Mouse (Mus musculus) cerebellum, adult (tissue): Measurements from ENCODE around the gene Dhx38.

ENCODE experiments used
- ATAC-seq: cut with Nextera tagmentation; 2 replicates; pipeline ENCODE4 v1.9.2; 2017; ENCODE audit warnings: mild to moderate bottlenecking, moderate library complexity, mixed read lengths; ENCODE audit not compliant: insufficient number of reproducible peaks, low FRiP score, low TSS enrichment

Gene Dhx38

DNA sequence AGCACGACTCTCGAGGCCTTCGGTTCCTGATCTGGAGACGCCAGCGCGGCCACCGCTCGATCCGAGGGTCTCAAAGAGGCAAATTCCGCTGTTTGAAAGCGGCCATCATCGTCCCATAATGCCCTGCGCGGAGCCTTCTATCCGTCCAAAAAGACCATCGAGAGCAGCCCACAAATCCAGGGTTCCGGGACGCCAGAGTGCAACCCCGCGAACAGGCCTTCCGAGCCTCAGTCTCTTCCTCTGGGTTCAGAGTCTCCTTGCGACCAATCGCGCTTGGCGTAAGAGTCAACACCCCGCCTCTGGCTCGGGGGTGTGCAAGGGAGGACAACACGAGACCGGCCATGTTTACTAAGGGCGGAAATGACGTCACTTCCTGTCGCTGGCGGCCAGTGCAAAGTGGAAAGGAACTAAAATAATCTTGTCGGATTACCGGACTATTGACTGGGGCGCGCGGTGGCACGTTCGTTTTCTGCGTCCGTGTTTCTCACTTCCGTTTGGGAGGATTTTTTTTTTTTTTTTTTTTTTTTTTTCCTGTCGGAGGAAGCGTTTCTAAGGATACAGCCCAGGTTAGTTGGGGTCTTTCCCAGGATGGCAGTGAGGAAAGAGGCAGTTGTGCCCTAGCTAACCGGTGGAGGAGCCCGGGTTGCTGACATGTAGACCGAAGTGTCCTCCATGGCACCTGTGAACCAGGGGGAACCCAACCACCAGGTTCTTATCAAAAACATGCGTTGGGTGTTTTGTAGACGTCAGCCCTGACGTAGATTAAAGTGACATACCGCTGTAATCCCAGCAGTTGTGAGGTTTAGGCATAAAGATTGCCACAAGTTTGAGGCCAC is at the start of gene Dhx38, which contains the start of gene Txnl4b:
TSS of gene Dhx38 (minus strand) at position 364 of the 836 bp plus-strand sequence.
TSS of gene Txnl4b (plus strand) at position 395 of the 836 bp plus-strand sequence.
- peak; percentile 99 for ATAC-seq

DNA sequence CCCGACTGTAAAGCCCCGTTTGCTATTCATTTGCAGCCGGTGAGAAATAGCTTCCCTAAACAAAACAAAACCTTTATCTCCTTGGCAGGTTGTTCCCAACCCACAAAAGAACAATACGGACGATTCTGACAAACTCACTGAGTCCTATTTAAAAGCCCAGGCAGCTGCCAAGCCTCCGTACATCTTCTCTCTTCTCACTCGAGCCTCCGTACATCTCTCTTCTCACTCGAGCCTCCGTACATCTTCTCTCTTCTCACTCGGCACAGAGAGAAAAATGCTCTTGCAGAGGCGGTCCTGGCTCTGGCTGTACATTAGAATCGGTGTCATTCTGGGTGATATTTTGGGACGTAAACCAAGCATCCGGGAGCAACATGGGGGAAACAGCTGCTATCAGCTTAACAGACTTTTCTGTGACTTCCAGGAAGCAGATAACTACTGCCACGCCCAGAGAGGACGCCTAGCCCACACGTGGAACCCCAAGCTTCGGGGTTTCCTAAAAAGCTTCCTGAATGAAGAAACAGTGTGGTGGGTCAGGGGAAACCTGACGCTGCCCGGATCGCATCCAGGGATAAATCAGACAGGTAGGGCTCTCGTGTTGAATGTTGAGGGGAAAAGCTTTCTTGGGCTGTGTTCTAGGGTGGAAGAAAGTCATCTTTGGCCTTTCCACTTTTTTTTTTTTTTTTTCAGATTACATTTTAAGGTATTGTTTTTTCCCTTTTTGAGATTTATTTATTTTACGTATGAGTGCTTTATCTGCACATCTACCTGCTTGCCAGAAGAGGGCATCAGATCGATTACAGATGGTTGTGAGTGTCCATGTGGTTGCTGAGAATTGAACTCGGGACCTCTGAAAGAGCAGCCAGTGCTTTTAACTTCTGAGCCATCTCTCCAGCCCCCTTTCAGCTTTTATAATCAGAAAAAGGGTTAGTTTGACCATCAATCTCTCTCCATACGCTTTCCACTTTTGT is 48.9 kb upstream of the Dhx38 start, which contains the start of gene Pkd1l3:
TSS of gene Pkd1l3 (plus strand) at position 275 of the 968 bp plus-strand sequence.
- ATAC-seq: no peak

DNA sequence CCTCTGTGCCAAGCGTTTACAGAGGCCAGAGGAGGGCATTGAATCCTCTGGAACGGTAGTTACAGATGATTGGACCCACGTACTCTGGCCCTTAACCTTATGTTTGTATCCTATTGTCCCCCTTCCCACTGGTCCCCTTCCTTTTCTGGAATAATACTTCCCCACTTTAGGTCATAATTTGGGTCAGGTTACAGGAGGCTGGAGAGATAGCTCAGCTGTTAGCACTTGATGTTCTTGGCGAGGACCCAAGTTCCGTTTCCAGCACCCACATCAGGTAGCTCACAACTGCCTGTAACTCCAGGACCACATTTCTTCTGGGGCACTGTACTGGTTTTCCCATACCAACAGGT is 43.5 kb upstream of the Dhx38 start:
- no peak for ATAC-seq

DNA sequence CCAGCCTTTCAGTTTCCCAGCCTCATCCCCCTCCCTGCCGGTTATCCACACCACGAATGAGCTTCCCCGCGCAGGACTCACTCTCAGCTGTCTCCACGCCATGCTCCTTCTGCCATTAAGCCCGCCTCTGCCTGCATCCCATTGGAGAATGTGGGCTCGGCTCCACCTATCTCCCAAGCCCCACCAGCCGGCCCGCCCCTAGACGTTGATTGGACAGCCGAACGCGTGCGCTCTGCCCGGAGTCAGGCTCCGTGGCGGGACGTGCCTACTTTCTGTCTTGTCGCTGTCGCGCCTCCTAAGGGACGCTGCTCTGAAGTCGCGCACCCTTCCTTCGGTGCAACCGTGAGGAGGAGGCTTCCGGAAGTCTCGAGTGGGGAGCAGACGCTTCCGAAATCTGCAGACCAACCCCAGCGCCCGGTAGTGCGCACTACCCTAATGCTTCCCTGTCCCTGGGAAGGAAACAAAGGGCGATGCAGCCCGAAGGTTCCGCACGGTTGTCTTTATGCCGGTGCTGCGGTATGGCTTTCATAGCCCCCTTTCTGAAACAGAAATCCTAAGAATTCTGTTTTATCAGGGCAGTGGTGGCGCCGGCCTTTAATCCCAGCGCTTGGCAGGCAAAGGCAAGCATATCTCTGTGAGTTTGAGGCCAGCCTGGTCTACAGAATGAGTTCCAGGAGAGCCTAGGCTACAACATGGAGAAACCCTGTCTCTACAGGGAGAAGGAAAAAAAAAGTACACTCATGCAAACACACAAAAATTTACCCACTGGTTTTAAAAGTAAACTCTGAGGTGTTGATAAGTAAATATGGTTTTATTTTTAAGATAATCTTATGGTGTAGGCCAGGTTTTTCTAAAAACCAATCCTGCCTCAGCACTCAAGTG is 42.9 kb upstream of the Dhx38 start, which contains the start of gene Dhodh:
TSS of gene Dhodh (minus strand) at position 403 of the 882 bp plus-strand sequence.
- ATAC-seq: peak; percentile 98

DNA sequence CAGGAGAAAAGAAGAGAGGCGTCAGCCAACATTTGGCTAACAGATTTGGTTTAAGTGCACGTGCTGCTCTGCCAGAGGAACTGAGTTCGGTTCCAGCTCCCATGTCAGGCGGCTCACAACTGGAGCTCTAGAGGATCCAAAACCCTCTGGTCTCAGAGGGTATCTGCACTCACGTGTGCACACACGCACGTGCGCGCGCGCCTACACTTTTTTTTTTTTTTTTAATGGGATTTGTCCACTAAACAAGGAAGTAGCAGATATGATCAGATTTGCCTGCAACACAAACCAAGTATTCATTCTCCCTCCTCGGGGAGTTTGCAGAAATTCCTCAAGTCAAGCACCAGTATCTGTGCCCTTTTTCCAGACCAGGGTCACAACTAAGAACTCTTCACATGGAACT is 42.0 kb upstream of the Dhx38 start:
- ATAC-seq: no peak

DNA sequence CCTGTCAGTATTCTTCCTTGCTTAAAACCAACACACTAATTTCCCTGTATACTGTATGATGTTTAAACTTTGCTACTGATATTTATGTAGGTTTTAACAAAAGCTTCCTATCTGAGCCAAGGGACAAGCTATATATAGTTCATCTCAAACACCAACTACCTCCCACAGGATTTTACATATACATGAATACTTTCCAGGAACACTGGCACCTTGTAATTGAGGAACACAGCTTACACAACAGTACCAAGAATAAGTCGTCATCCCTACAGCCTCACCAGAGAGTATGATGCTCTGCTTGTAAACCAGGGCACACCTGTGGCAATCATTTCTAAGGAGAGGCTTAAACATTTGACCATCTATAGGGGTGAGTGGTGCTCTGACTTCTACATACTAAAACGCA is 41.1 kb upstream of the Dhx38 start:
- ATAC-seq: no peak

DNA sequence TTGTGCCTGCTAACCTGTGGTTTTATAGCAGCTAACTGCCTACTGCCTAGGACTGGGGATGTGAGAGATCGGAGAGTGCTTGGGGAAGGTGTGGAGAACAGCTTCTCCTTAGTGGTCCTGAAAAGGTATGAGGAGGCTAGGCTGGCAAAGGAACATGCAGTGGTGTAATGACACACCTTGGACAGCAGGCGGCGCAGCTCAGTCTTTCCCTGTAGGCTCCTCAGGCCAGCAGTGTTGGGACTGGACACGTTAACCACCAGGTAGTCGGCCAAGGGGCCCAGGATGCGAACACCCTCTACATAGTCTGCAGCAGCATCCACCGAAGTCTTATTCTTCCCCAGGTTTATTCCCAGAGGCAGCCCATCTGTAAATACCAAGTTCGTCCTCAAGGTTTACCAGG is 30.2 kb upstream of the Dhx38 start:
- ATAC-seq: 0 out of 2 replicates have a peak, but pooled peaks have one; percentile 45

DNA sequence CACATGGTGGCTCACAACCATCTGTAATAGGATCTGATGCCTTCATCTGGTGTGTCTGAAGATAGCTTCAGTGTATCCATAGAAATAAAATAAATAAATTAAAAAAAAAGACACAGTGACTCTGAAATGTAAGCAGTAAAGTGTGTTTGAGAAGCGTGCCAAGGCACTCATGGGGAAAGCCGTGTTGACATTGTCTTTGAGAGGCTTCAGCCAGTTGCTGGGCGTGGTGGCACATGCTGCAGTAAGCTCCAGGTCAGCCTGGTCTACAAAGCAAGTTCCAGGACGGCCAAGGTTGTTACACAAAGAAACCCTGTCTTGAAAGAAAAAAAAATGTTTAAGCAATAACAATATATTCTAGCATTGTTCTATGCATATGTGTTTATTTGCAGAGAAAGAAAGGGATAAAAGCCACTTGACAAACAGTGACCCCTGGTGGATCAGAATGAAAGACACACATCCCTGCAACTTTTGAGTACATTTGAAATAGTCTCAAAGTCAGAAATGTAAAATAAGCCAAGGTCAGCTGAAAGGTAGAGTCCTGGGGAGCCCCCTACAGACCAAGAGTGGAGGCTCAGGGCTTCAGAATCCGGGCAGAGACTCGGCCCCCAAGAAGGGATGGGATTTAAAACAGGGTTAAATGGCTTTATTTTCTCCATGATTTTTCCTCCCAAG is 27.6 kb upstream of the Dhx38 start:
- ATAC-seq: no peak

DNA sequence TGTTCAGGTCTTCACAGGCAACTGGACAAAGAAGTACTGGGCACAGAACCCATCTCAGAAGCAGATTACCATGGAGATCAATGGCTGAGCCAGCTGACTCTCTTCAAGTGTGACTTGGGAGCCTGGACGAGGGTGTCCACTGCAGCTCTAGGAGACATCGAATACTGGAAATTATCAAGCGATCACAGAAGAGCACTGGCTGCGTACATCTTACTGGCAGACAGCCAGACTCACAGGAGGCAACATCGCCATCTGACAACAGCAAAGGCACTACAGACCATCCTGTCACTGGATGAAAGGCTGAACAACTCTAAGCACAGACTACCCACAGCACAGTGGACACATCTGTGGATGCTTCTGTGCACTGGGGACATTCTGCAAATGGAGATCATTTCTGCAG is 26.5 kb upstream of the Dhx38 start:
- no peak for ATAC-seq

DNA sequence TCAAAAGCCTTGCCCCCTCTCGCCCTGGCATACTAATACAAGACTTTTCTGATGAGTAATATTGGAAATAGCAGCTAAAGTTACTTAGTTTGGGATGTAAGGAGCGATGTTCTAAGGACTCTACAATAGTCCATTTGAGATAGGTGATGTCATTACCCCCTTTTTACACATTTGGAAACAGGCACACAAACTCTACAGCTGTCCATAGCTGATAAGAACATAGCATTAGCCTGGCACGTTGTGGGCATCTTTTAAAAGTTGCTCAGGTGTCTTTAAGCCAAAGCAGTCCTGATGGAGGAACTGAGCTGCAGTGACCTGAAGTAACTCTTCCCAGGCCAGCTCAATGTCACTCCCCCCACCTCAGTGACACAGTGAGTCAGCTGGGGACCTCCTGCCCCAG is 25.7 kb upstream of the Dhx38 start:
- ATAC-seq: no peak

DNA sequence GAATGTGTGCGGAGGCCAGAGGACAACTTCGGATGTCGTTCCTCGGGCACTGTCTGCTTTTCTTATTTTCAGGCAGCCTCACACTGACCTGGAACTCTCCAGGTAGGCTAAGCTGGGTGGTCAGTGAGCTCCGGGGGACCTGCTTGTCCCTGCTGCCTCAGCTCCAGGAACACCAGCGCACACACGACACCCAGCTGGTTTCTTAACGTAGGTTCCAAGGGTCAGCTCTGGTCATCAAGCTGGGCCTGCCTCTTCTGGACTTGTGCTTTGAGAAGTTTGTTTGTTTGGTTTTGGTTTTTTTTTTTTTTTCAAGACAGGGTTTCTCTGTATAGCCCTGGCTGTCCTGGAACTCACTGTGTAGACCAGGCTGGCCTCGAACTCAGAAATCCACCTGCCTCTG is 25.2 kb upstream of the Dhx38 start:
- no peak for ATAC-seq

DNA sequence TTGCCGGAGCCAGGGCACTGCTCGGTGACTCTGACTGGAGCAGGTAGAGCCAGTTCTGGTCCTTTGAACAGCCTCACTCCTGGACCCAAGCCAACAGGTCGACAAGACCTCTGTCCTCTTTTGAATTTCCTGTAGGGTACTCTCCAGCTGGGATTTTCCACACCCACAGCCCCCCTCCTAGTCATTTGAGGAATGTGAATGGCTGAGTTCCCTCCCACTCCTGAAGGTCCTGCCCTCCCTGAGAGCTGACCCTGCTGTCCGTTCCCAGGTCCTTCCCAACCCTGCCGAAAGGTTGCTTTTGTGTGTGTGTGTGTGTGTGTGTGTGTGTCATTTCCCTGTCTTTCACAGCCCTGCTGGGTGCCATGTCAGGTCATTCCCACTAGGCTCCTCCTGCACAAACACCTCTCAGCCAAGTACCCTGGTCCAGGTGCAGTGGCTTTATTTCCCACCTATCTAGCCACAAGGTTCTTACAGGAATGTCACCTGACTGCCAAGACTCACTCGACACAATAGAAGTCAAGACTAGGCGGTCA is 21.4 kb upstream of the Dhx38 start:
- no peak for ATAC-seq

DNA sequence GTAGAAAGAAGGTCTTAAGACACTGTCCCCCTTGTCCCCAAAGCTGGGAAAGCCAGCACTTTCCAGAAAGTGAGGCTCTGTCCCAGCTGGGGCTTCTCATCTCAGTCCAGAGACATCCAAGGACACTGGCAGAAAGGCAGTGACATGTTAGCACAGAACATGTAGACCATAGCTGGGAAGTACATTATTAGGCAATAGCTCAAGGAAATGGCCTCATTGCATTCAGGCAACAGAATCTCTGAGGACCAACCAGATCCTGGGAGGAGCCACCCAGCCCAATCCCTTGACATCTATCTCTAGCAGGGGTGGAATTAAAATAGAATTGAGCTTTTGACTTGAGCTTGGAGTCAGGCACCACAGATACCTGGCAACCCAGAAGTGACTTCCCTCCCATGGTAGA is 20.0 kb upstream of the Dhx38 start:
- ATAC-seq: no peak

DNA sequence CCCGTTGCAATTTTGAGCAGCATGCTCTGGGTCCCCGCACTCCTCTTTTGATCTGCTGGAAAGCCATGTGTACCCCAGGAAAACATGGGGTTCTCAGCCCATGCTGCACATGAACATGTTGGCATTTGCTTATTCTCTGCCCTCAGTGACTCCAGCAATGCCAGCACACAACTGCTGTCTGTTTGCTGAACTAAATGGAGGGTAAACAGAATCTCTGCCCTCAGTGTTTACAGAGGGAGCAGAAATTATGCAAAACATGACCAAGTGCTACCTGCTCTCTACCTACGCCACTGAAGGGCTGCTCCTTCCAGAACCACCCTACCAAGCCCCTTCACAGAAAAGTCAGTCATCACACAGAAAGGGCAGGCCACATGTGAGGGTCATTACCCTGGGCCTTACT is 19.2 kb upstream of the Dhx38 start:
- no peak for ATAC-seq

DNA sequence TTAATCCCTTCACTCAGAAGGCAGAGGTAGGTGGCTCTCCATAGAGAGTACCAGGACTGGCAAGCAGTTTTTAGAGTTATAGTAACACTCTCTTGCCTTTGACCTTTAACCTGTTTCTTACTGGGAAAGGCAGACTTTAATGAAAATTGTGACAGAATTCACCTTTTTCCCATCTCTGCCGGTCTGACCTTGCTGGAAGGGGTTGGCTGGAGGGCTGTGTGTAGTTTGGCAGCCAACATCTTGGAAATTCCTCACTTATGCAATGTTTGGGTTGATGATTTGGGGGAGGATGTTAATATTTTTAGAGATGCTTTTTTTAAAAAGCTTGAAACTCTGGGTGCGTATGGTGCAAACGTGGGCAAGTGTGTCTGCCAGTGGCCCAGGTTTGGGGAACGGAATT is 18.6 kb upstream of the Dhx38 start:
- ATAC-seq: no peak

DNA sequence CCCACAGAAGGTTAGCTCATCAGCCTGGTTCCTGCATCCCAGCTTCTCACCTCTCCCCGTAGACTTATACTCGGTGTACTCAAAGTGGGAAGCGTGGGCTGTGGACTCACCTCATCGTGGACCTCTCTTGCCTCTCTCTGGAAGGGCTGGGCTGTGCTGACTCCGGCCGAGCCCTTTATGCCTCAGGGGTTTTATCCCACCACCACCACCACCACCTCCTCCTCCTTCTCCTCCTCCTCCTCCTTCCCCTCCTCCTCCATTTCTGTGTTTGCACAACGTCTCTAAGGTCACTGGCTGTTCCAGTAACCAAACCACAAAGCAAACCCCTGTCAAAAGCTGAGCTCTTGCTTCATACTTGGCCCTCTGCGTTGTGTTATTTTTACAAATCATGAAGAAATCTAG is 13.2 kb upstream of the Dhx38 start, which contains the start of gene Hp:
TSS of gene Hp (minus strand) at position 273 of the 402 bp plus-strand sequence.
- ATAC-seq: no peak

DNA sequence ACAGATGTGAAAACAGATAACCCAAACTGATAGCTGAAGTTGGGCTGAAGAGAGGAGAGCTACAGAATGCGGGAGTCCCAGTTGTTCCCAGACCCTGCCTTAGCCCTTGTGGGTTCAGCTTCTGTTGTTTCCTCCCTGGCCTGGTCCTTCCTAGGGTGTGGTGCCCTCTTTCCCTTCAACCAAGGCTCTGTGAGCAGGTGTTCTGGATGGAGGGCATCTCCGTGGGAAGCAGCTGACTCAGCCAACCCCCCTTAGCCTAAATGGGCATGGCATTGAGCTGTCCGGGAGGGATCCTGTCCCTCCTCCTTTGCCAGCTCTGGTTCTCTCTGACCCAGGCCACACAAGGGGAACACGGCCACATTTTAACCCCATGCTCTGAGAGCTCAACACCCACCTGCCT is 10.7 kb upstream of the Dhx38 start:
- no peak for ATAC-seq

DNA sequence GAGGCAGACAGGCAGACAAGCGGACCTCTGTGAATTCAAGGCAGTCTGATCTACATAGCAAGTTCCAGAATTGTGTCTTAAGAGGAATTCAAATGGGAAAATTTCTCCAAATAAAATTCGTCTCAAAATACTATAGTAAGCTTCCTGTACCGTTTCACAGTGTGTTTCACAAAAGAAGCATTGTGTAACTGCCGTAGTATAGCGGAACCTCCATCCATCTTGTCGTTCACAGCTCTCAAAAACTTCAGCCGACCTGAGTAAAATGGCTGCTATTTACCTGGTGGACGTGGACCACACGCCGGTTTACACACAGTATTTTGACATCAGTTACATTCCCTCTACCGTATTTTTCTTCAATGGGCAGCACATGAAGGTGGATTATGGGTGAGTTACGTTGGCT is 5.5 kb upstream of the Dhx38 start:
- no peak for ATAC-seq

DNA sequence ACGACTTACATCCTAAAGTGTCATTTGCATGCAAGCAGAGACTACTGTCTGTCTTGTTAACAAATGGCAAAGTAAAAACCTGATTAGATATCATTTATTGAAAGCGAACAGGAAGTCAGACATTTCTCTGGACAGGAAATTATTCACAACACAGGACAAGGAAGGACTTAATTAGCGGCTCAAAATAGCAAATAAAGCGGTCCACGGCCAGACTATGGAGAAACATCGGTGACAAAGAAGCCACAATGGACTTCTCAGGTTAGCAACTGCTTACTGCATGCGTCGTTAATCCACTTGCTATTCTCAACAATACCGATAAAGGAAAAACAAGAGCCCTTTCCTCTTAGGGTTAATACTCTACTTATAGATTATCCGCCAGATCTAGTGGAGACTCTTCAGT is 895 bp downstream of the Dhx38 start:
- no peak for ATAC-seq
